ENCODE assay signal across 8 mouse cellular contexts in genomic region chr10:60753261-60753660, GRCm38 (mm10). TPM values are rescaled to one million over a fixed set of nuclear protein-coding genes. Genes with fewer than 3 reads are reported as not detected.
DNase-seq lines count a peak whose midpoint lies in the region; ATAC-seq and TF ChIP-seq lines count a peak whose summit lies in the region.

No protein-coding gene starts in this region.

- peak; percentile 19 for DNase-seq in lung, adult 2 months
- DNase-seq in lung, postnatal 25 days (ENCODE audit: low spot score), result no peak
- DNase-seq in heart, embryonic 10.5 days (ENCODE audit: low spot score), result no peak
- DNase-seq in stomach, postnatal 0 days (ENCODE audit: low spot score), result no peak
- DNase-seq in layer of hippocampus, postnatal 25 days (ENCODE audit: extremely low spot score in 1 of 2, low spot score in 1 of 2), result no peak
- no peak for DNase-seq in urinary bladder, postnatal 10 days (ENCODE audit: low spot score)

- peaks cover 7% of the 10 kb centered on the region; the same call in 1 of the 2 replicates for H3K4me1 ChIP-seq in lung, adult 2 months (ENCODE audit: control insufficient read depth, insufficient read depth, low read length)
- H3K4me1 ChIP-seq in heart, embryonic 10.5 days, result peaks cover 18% of the 10 kb centered on the region
- H3K4me1 ChIP-seq in limb, embryonic 15.5 days, result peaks cover 22% of the 10 kb centered on the region
- peaks cover 7% of the 10 kb centered on the region for H3K4me1 ChIP-seq in stomach, postnatal 0 days (replicated peaks; ENCODE audit: control insufficient read depth, insufficient read depth)

- H3K9ac ChIP-seq in limb, embryonic 15.5 days, result no peak overlapping the region
- H3K9ac ChIP-seq in stomach, postnatal 0 days (ENCODE audit: low read length), result peak overlapping the region; percentile 48; the same call in 1 of the 2 replicates

- H3K9me3 ChIP-seq in heart, embryonic 10.5 days, result 0 out of 2 replicates have a peak, but pooled peaks cover 2% of the 10 kb centered on the region
- no peaks in the 10 kb centered on the region for H3K9me3 ChIP-seq in limb, embryonic 15.5 days
- no peaks in the 10 kb centered on the region for H3K9me3 ChIP-seq in stomach, postnatal 0 days (ENCODE audit: control insufficient read depth, low read length)

- 75% methylated on average over 9 of the region's 9 CpGs for WGBS in lung, adult 2 months
- 57% methylated on average over 9 of the region's 9 CpGs for WGBS in heart, embryonic 10.5 days
- 70% methylated on average over 9 of the region's 9 CpGs for WGBS in limb, embryonic 15.5 days
- WGBS in stomach, postnatal 0 days, result 69% methylated on average over 9 of the region's 9 CpGs

- no peaks in the 10 kb centered on the region for H3K27me3 ChIP-seq in heart, embryonic 10.5 days (ENCODE audit: insufficient read depth, poor library complexity, severe bottlenecking)
- H3K27me3 ChIP-seq in limb, embryonic 15.5 days, result no peaks in the 10 kb centered on the region
- H3K27me3 ChIP-seq in stomach, postnatal 0 days (ENCODE audit: control insufficient read depth, insufficient read depth, low read length), result no peaks in the 10 kb centered on the region

- no peak for TF ChIP-seq EP300 in stomach, postnatal 0 days (optimal IDR thresholded peaks at IDR 0.05)

- H3K4me3 ChIP-seq in lung, adult 2 months (replicated peaks; ENCODE audit: extremely low read depth, low read depth, low read length), result no peak overlapping the region
- peak overlapping the region; percentile 67; the same call in 1 of the 2 replicates for H3K4me3 ChIP-seq in heart, embryonic 10.5 days
- H3K4me3 ChIP-seq in limb, embryonic 15.5 days, result no peak overlapping the region
- H3K4me3 ChIP-seq in stomach, postnatal 0 days (ENCODE audit: low read depth, low read length), result no peak overlapping the region

- TF ChIP-seq CTCF in lung, adult 2 months (IDR thresholded peaks at IDR 0.05; ENCODE audit: insufficient read depth, low read length), result no peak
- no peak for TF ChIP-seq CTCF in stomach, postnatal 0 days (IDR thresholded peaks at IDR 0.05; ENCODE audit: low read depth)

- no peak for TF ChIP-seq POLR2A in lung, adult 2 months (IDR thresholded peaks at IDR 0.05; ENCODE audit: borderline replicate concordance, extremely low read depth, low read depth, low read length)

- H3K36me3 ChIP-seq in heart, embryonic 10.5 days, result peaks cover 11% of the 10 kb centered on the region
- peaks cover 16% of the 10 kb centered on the region for H3K36me3 ChIP-seq in limb, embryonic 15.5 days
- H3K36me3 ChIP-seq in stomach, postnatal 0 days (ENCODE audit: control insufficient read depth, insufficient read depth, low read length), result no peaks in the 10 kb centered on the region

- no peak for ATAC-seq in limb, embryonic 15.5 days (ENCODE audit: insufficient number of reproducible peaks, low FRiP score, low TSS enrichment, low read depth)
- ATAC-seq in stomach, postnatal 0 days (ENCODE audit: low FRiP score, low TSS enrichment), result no peak
- ATAC-seq in frontal cortex, adult (ENCODE audit: low TSS enrichment), result no peak

- H3K4me2 ChIP-seq in limb, embryonic 15.5 days, result peak overlapping the region; percentile 78
- H3K4me2 ChIP-seq in stomach, postnatal 0 days (replicated peaks; ENCODE audit: low read depth), result peak overlapping the region; percentile 83; the same call in 1 of the 2 replicates

- peak overlapping the region; percentile 87 for H3K27ac ChIP-seq in heart, embryonic 10.5 days
- H3K27ac ChIP-seq in limb, embryonic 15.5 days, result peak overlapping the region; percentile 72
- no peak overlapping the region for H3K27ac ChIP-seq in stomach, postnatal 0 days (replicated peaks)

RNA-seq across cellular contexts. Expression of gene Slc29a3, which starts 0.7 kb away (rescaled TPM):
- 8.0 and 10.0 TPM in 2 replicates for polyA plus RNA-seq in lung, adult 2 months (2012; rRNA removed)
- polyA plus RNA-seq in heart, embryonic 10.5 days (2016; fragmentation: Nextera tagmentation; extraction: Ambion mirVana), result 5.7 and 6.3 TPM in 2 replicates
- 16.0 and 17.9 TPM in 2 replicates for polyA plus RNA-seq in limb, embryonic 15.5 days (2015; fragmentation: Nextera tagmentation; extraction: Ambion mirVana)
- 3.4 and 5.8 TPM in 2 replicates for polyA plus RNA-seq in stomach, postnatal 0 days (2015; fragmentation: Nextera tagmentation; extraction: Ambion mirVana)
- total RNA-seq in layer of hippocampus, postnatal 25 days (2021), result 10 to 100 TPM; 16.6 to 17.1 TPM

RNA-seq across cellular contexts. Expression of gene Cdh23, which starts 57.0 kb away (rescaled TPM):
- polyA plus RNA-seq in lung, adult 2 months (2012; rRNA removed), result 0.50 and 0.78 TPM in 2 replicates
- 0.11 and 0.53 TPM in 2 replicates for polyA plus RNA-seq in heart, embryonic 10.5 days (2016; fragmentation: Nextera tagmentation; extraction: Ambion mirVana)
- polyA plus RNA-seq in limb, embryonic 15.5 days (2015; fragmentation: Nextera tagmentation; extraction: Ambion mirVana), result 1.6 and 2.4 TPM in 2 replicates
- 0.11 and 0.18 TPM in 2 replicates for polyA plus RNA-seq in stomach, postnatal 0 days (2015; fragmentation: Nextera tagmentation; extraction: Ambion mirVana)
- 1 to 10 TPM; 2.1 to 3.6 TPM for total RNA-seq in layer of hippocampus, postnatal 25 days (2021)
